Mouse (Mus musculus): ENCODE results near the gene Cd4. TPM values are rescaled to one million over a fixed set of nuclear protein-coding genes. Genes with fewer than 3 reads are reported as not detected.

The Cd4 gene
- total RNA-seq, 2 experiments from 2014 or later = 0.72 to 0.76 TPM

DNA sequence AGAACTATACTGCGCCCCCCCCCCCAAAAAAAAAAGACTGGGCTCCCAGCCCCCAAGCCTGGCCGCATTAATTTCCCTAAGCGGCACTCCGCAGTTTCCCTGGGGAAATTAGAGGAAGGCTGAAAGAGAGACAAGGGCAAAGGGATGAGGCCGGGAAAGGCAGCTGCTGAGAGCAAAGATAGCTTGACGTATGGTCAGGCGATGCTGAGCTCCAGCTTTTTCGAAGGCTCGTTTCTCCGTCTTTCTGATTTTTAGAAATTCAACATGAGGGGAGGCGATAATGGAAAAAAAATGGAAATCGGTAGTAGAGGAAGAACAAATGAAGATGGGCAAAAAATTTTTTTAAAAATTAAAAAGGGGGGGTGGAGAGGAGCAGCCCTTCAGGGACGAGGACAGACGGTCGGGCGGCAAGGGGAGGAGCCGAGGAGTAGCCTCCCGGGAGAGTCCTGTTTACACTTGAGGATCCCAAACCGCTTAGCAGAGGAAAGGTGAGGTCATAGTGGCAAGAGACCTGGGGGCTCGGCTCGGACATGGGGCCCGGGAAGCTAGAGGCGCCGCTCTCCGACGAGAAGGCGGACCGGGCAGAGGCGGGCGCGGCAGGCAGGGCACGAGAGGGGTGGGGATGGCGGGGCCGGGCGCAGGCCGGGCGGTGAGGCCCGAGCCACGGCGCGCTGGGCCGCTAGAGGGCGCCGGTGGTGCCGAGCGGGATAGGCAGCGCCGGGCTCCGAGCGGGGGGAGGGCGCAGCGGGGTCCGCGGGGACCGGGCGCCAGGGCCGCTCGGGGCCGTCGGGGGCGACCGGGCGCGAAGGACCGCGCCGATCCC, 28.9 kb upstream of the Cd4 start:
- DNase-seq = peak; percentile 97
- intact Hi-C loops (cut with DNase I) = loop anchor here (1.0 to 10.0 kb wide), 3 partner anchors 13 to 438 kb away; no protein-coding TSS in a partner anchor

DNA sequence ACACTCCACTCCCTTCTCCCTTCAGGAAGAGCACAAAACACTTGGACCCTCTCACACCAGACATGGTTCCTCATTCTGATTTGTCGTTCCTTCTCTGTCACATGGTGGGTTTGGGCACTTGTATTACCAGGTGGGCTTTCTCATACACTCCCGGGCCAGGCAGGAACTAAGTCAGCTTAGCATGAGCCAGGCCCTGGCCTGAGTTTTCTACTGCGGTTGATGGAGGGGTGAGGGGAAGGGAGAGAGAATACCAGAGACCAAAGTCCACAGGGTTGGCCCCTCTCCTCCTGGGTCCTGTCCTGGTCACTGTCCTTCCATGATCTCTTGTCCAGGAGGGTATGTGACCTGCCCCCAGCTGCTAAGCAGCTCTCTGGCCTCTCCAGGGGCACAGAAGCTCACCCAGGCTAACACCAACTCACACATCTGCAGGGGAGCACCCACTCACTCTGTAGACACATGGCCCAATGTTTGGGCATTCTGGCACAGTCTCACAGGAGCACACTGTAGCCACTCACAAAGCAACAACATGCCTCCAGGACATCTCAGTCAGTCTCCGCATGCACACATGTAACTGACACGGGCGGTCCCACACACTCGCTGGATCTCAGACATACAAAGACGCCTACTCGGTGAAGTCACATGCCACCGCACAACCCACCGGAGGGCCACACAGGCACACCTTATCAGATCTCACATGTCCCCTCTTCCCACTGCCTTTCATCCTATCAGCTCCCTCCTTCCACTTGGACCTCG, 28.1 kb upstream of the Cd4 start:
- intact Hi-C loops (cut with DNase I) = loop anchor here (10.0 kb wide), 1 partner anchor 439 kb away; no protein-coding TSS in a partner anchor
- DNase-seq = peak; percentile 19 to 27

- intact Hi-C loops (cut with DNase I) = loop anchor here (10.0 kb wide), 1 partner anchor 439 kb away; no protein-coding TSS in a partner anchor
- DNase-seq = peak in 1 of 2 experiments; percentile 32
Observed at GRCm38 (mm10) chr6:124915160-124915941, 27.3 kb upstream of the Cd4 start.

DNA sequence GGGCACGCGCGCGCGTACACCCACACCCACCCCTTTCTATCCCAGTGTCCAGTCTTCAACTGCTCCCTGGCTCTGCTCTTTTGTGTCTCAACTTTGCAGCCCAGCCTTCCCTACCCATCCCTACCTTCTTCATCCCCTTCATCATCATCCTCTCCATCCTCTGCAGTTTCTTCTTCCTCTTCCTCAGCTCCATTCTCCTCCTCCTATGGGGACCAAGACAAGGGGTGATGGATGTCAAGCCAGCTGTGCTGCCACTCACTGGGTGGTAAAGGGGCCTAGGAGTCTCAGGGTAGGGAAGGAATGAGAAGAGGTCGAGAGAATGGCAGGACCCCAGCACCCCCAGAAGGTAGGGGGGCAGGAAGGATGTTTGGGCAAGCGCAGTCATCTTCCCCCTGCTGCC, 26.5 kb upstream of the Cd4 start:
- intact Hi-C loops (cut with DNase I) = loop anchor here (10.0 kb wide), 1 partner anchor 440 kb away; no protein-coding TSS in a partner anchor

GRCm38 (mm10) chr6:124913721-124914285, 25.8 kb upstream of the Cd4 start:
- DNase-seq = no peak
- intact Hi-C loops (cut with DNase I) = loop anchor here (10.0 kb wide), 1 partner anchor 441 kb away; no protein-coding TSS in a partner anchor

More for the DNA sequence above, 26.5 kb upstream of the Cd4 start:
- no peak for DNase-seq

DNA sequence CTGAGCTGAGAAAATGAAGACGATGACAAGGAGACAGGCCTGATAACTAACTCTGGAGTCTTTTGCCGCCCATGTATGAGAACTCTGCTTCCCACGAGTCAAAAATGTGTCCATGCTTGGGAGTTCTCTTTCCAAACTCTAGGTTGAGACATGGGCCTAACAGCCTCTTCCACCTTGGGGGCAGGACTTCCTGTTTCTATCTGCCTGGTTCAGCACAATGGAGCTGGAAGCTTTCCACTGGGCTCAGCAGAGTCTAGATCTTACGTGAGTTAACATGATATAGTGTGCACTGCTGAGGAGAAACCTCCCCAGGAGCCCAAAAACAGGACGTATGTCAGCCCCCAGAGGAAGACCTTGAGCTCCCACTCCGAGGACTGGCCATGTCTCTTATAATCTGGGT, 25.2 kb upstream of the Cd4 start:
- intact Hi-C loops (cut with DNase I) = loop anchor here (10.0 kb wide), 1 partner anchor 442 kb away; no protein-coding TSS in a partner anchor
- no peak for DNase-seq

GRCm38 (mm10) chr6:124911533-124912218, 23.7 kb upstream of the Cd4 start, which contains the start of gene Lag3:
Lag3 (minus strand) TSS chr6:124911705.
- no peak for DNase-seq
- intact Hi-C loops (cut with DNase I) = loop anchor here (10.0 kb wide), 1 partner anchor 443 kb away; no protein-coding TSS in a partner anchor

- DNase-seq = no peak
Observed at GRCm38 (mm10) chr6:124910032-124910431, 22.0 kb upstream of the Cd4 start.

DNA sequence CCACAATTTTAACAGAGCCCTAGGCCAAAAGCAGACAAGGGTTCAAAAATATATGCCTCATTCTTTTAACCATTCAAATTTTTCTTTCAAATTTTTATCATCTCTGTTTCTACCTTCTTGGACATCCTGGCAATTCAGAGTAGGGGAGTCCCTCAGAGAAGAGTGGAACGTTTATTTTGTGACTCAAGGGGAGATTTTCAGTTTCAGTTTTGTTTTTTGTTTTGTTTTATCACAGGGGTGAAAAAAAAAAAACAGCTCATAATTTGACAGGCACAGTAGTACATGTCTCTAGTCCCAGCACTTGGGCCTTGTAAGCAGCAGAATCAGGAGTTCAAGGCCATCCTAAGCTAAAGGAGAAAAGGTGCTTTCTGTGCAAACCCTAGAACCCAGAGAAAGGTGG, 19.7 kb upstream of the Cd4 start:
- no peak for DNase-seq
- intact Hi-C loops (cut with DNase I) = no loop called here

More at GRCm38 (mm10) chr6:124910032-124910431, 22.0 kb upstream of the Cd4 start:
- intact Hi-C loops (cut with DNase I) = loop anchor here (10.0 kb wide), 1 partner anchor 445 kb away; no protein-coding TSS in a partner anchor

DNA sequence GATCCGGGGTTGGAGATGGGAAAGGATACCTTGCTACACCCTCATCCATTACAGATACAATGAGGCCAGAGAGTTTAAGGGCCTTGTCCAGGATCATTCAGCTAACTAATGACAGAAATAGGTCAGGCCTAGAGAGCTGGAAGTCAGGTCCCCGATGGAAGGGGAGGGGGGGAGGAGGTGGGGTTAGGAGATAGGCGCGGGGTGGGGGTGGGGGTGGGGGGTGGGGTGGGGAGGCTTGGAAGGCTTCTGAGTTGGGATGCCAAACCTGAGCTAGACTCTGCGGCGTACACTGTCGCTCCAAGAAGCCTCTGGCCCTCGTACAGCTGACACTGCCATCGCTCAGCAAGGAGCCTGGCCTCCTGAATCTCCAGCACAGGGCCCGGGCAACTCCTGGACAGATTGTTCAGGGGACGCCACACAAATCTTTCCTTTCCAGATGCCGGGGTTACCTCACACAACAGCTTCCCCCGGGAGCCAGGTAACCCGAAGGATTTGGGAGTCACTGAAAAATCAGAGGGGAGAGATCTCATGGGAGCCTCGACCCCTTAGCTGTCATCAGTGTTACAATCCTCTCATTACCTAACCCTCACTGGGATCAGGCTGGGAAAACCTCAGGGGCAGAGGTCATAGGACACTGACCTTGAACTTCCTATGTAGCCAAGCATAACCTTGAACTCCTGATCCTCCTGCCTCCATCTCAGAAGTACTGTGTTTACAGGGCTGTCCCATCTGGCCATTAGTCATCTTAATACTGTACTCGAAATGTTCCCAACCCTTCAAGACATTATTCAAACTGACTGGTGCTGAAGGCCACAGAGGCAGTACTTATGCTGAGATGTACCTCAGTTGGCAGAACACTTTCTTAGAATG, 17.2 kb upstream of the Cd4 start:
- intact Hi-C loops (cut with DNase I) = loop anchor here (1.0 to 5.0 kb wide), 3 partner anchors 12 to 127 kb away; no protein-coding TSS in a partner anchor
- DNase-seq = no peak

- DNase-seq = peak; percentile 68 to 73
- intact Hi-C loops (cut with DNase I) = loop anchor here (1.0 to 5.0 kb wide), 3 partner anchors 13 to 128 kb away; no protein-coding TSS in a partner anchor
Observed at GRCm38 (mm10) chr6:124904161-124904981, 16.4 kb upstream of the Cd4 start.

GRCm38 (mm10) chr6:124903580-124904151, 15.6 kb upstream of the Cd4 start:
- peak; percentile 97 to 98 for DNase-seq
- intact Hi-C loops (cut with DNase I) = loop anchor here (1.0 to 5.0 kb wide), 7 partner anchors 14 to 181 kb away; partner anchors contain the start of genes Cops7a and Zfp384

GRCm38 (mm10) chr6:124901851-124902250, 13.8 kb upstream of the Cd4 start:
- intact Hi-C loops (cut with DNase I) = loop anchor here (2.0 to 5.0 kb wide), 3 partner anchors 43 to 130 kb away; partner anchors contain the start of gene Zfp384
- no peak for DNase-seq

- intact Hi-C loops (cut with DNase I) = loop anchor here (5.0 kb wide), 1 partner anchor 131 kb away; no protein-coding TSS in a partner anchor
- DNase-seq = peak; percentile 27 to 34
Observed at GRCm38 (mm10) chr6:124900801-124901480, 12.9 kb upstream of the Cd4 start.

GRCm38 (mm10) chr6:124900056-124900800, 12.2 kb upstream of the Cd4 start:
- no peak for DNase-seq
- intact Hi-C loops (cut with DNase I) = loop anchor here (5.0 kb wide), 1 partner anchor 132 kb away; no protein-coding TSS in a partner anchor

Measured in heart, postnatal 36 days (tissue).